Mouse (Mus musculus) heart, adult 2 months (tissue): Measurements from ENCODE around the gene Txlng. TPM values are rescaled to one million over a fixed set of nuclear protein-coding genes. Genes with fewer than 3 reads are reported as not detected.
"Not testable (repeated sequence)": the region's sequence is repeated elsewhere in the genome, so short reads cannot be mapped to it uniquely, and the experiment has no call there.

Source experiments
- DNase-seq, 2 experiments: peaks; one replicate each; pipeline ENCODE4 v3.0.0; 2021
- H3K27ac ChIP-seq: fragments of 200-600 bp; 2 replicates; pipeline ENCODE4 v1.8.1; 2022
- H3K27me3 ChIP-seq: fragments of 200-500 bp; 2 replicates; pipeline ENCODE4 v1.6.1; 2012; ENCODE audit warnings: mild to moderate bottlenecking, low read length, inconsistent platforms, mixed read lengths; ENCODE audit not compliant: control insufficient read depth, insufficient read depth
- H3K36me3 ChIP-seq: fragments of 200-500 bp; 2 replicates; pipeline ENCODE4 v1.6.1; 2012; ENCODE audit warnings: low read length, inconsistent platforms; ENCODE audit not compliant: control insufficient read depth, insufficient read depth
- H3K4me1 ChIP-seq: fragments of 200-500 bp; 2 replicates; pipeline ENCODE4 v1.6.1; 2011; ENCODE audit warnings: low read length; ENCODE audit not compliant: control insufficient read depth, insufficient read depth
- H3K4me3 ChIP-seq: fragments of 200-600 bp; 2 replicates; pipeline ENCODE4 v1.8.1; 2022
- H3K79me2 ChIP-seq: fragments of 200-500 bp; replicated peaks from 2 replicates; pipeline ENCODE4 v1.6.1; 2012; ENCODE audit warnings: mild to moderate bottlenecking, inconsistent platforms, low read length, moderate library complexity, mixed read lengths; ENCODE audit not compliant: control insufficient read depth, insufficient read depth
- H3K9ac ChIP-seq: fragments of 200-500 bp; 2 replicates; pipeline ENCODE4 v1.6.1; 2012; ENCODE audit warnings: low read depth, mild to moderate bottlenecking, control low read depth, inconsistent platforms, low read length, mixed read lengths
- CTCF ChIP-seq: fragments of 200-600 bp; IDR thresholded peaks from 2 replicates; pipeline ENCODE4 v1.8.1; 2022; ENCODE audit warnings: antibody characterized with exemption, mild to moderate bottlenecking, moderate library complexity
- EP300 ChIP-seq: fragments of 200-500 bp; IDR thresholded peaks from 2 replicates; pipeline ENCODE4 v1.6.1; 2011; ENCODE audit warnings: low read depth, low read length, control low read depth; ENCODE audit not compliant: insufficient read depth
- POLR2A ChIP-seq: fragments of 200-500 bp; IDR thresholded peaks from 2 replicates; pipeline ENCODE4 v1.6.1; 2011; ENCODE audit warnings: mild to moderate bottlenecking, low read depth, low read length, control low read depth; ENCODE audit not compliant: insufficient read depth
- WGBS: fragments of 180-500 bp; shearing (Covaris S2); methylation state at CpG from one replicate; pipeline ENCODE4 v1.1.7; 2018; 5-methylcytosine and 5-hydroxymethylcytosine counted together
- intact Hi-C: fragments of 180-260 bp; cut with DNase I; formaldehyde crosslinking; loops from one replicate; pipeline ENCODE4 v1.15.1; 2025
- polyA plus RNA-seq: library from polyadenylated mRNA; depleted of rRNA; stranded (reverse); fragments of >200 nt; gene quantifications from 2 replicates; pipeline ENCODE4 v1.2.3, GENCODE M21; 2012
- total RNA-seq, 2 experiments: library from RNA; stranded (reverse); gene quantifications; 2 replicates each; pipeline ENCODE4 v1.2.3; 2021

Gene Txlng
- total and polyA plus RNA-seq, 3 experiments = 2.8 to 8.1 (median 6.9) TPM

DNA sequence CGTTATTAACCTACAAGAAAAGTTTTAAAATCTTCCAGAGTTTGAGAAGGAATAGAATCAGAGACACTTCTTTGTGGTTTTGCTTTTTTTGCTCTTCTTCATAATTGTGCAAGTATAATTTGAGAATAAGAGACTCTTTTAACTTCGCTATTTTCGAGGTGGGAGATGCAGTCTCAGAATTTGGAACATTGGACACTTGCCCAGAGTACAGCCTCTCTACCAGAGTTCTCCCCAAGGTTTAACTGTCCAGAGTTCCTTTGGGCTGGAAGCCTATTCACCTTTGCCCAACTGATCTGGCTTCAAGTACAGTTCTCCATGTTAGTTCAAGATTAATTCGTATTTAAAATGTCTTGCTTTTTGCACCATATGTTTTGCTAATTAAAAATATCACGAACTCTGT, 487 bp upstream of the Txlng start:
- Histone ChIP-seq H3K36me3 (no peaks in the 10 kb centered on the region), H3K27ac (peak overlapping the region; percentile 48), H3K27me3 (no peaks in the 10 kb centered on the region), H3K9ac (no peak overlapping the region), H3K79me2 (no peaks in the 10 kb centered on the region), H3K4me3 (peak overlapping the region; percentile 41), H3K4me1 (no peaks in the 10 kb centered on the region)
- intact Hi-C loops = no loop called here
- no peak for DNase-seq
- no peak for TF ChIP-seq CTCF
- no peak for TF ChIP-seq POLR2A
- no peak for TF ChIP-seq EP300
- WGBS = 23% methylated on average over 5 of the region's 5 CpGs

DNA sequence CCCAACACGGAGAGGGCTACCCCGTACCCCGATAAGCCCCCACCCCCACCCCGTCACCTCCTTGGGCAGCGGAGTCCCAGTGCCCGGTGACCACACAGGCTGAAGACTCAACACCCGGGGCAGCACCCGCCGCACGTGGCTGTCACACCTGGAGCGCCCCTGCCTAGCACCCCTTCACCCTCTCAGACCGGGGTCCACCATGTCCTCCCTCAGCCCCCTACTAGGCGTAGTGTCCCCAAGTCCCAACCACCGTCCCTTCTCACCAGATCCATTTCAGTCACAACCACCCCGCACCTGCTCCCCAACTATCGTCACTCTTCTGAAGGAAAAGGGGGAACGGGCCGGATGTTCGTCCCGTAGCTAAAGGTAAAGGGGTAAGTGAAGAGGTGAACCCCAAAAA, 471 bp downstream of the Txlng start:
- H3K79me2 ChIP-seq = no peaks in the 10 kb centered on the region
- H3K4me1 ChIP-seq = no peaks in the 10 kb centered on the region
- peak overlapping the region; percentile 77 for H3K27ac ChIP-seq
- TF ChIP-seq EP300 (no peak), POLR2A (no peak), CTCF (no peak)
- intact Hi-C loops = no loop called here
- H3K4me3 ChIP-seq = peak overlapping the region; percentile 60
- 25% methylated on average over 20 of the region's 20 CpGs for WGBS
- H3K9ac ChIP-seq = peak overlapping the region; percentile 69
- H3K27me3 ChIP-seq = no peaks in the 10 kb centered on the region
- no peaks in the 10 kb centered on the region for H3K36me3 ChIP-seq
- DNase-seq = no peak

DNA sequence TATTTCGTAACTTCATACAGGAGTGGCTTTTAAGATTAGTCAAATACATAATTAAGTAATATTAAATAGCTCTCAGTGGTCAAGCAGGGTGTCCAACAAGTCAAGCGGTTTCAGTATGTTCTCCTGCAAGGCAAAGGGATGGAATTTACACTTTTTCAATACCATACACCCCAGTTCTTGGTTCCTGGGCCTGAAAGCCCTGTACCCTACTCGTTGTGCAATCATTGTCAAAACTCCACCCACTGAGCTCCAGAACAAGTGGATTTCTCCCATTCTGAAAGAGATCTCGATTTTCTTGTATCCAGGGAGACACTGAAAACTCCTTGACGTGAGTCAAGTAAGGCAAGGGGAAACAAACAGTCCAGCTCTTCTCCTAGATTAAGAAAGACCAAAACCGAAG, 1.2 kb downstream of the Txlng start:
- WGBS = 34% methylated on average over 6 of the region's 6 CpGs
- no peak overlapping the region for H3K27ac ChIP-seq
- H3K79me2 ChIP-seq = no peaks in the 10 kb centered on the region
- no peak overlapping the region; the same call in 1 of the 2 replicates for H3K9ac ChIP-seq
- intact Hi-C loops = no loop called here
- no peaks in the 10 kb centered on the region for H3K27me3 ChIP-seq
- TF ChIP-seq EP300 = no peak
- TF ChIP-seq POLR2A = no peak
- TF ChIP-seq CTCF = no peak
- peak in 1 of 2 experiments; percentile 2 for DNase-seq
- H3K4me3 ChIP-seq = peak overlapping the region; percentile 60; the same call in 1 of the 2 replicates
- no peaks in the 10 kb centered on the region for H3K4me1 ChIP-seq
- no peaks in the 10 kb centered on the region for H3K36me3 ChIP-seq

DNA sequence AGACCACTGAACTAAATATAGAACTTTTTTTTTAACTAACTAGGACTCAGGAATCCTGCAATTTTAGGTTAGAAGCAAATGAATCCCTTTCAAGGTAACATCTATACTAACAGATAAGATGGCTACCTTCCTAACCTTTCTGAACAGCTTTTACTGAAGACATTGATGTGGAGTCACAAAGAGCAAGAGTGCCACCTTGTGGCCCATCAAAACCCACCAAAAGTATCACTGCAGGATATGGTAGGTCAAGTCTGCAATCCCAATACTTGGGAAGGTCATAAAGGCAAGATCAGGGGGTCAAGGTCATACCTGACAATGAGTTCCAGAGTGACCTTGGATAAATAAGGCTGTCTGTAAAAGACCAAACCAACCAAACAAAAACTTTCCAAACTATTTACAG, 28.9 kb downstream of the Txlng start:
- H3K27me3 ChIP-seq = no peaks in the 10 kb centered on the region
- H3K4me1 ChIP-seq = no peaks in the 10 kb centered on the region
- intact Hi-C loops = loop anchor here (2.0 kb wide), 1 partner anchor 82 kb away; no protein-coding TSS in a partner anchor
- no peak for TF ChIP-seq EP300
- TF ChIP-seq POLR2A = no peak
- peak; percentile 74 for TF ChIP-seq CTCF
- H3K9ac ChIP-seq = no peak overlapping the region
- H3K36me3 ChIP-seq = no peaks in the 10 kb centered on the region
- H3K4me3 ChIP-seq = no peak overlapping the region
- no peaks in the 10 kb centered on the region for H3K79me2 ChIP-seq
- H3K27ac ChIP-seq = no peak overlapping the region
- DNase-seq = peak; percentile 19 to 43

DNA sequence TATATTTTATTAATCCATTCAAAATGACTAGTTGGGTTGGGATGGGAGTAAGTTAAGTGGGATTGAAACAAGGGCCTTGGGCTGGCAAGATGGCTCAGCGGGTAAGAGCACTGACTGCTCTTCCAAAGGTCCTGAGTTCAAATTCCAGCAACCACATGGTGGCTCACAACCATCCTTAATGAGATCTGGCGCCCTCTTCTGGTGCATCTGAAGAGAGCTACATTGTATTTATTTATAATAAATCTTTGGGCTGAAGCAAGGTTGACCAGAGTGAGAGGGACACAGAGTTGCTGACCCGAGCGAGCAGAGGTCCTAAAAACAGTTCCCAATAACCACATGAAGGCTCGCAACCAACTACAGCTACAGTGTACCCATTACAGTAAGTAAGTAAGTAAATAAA, 37.9 kb downstream of the Txlng start:
- H3K79me2 ChIP-seq, intact Hi-C loops, DNase-seq, H3K27ac ChIP-seq, H3K27me3 ChIP-seq, H3K4me3 ChIP-seq, H3K9ac ChIP-seq, H3K4me1 ChIP-seq, H3K36me3 ChIP-seq: not testable (repeated sequence)
- 80% methylated on average over 5 of the region's 5 CpGs for WGBS
- TF ChIP-seq CTCF = peak; percentile 57

DNA sequence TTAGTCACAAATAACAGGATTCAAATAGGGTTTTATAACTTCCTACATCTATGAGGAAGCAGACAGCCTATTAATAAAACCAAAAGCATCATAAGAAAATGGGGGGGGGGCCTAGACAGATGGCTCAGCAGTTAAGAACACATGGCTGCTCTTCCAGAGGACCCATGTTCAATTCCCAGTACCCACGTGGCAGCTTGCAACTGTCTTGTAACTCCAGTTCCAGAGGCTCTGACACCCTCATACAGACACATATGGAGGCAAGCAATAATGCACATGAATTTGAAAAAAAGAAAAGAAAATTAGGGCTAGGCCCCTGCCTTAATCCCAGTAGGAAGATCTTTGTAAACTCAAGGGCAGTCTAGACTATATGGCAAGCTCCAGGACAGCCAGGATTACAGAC, 40.9 kb downstream of the Txlng start:
- Histone ChIP-seq H3K4me3 (no peak overlapping the region), H3K79me2 (no peaks in the 10 kb centered on the region), H3K36me3 (no peaks in the 10 kb centered on the region), H3K27me3 (no peaks in the 10 kb centered on the region), H3K27ac (no peak overlapping the region), H3K4me1 (no peaks in the 10 kb centered on the region), H3K9ac (no peak overlapping the region)
- DNase-seq = no peak
- TF ChIP-seq EP300 = no peak
- no peak for TF ChIP-seq CTCF
- TF ChIP-seq POLR2A = no peak
- intact Hi-C loops = no loop called here
- 48% methylated on average over 1 of the region's 1 CpGs for WGBS

DNA sequence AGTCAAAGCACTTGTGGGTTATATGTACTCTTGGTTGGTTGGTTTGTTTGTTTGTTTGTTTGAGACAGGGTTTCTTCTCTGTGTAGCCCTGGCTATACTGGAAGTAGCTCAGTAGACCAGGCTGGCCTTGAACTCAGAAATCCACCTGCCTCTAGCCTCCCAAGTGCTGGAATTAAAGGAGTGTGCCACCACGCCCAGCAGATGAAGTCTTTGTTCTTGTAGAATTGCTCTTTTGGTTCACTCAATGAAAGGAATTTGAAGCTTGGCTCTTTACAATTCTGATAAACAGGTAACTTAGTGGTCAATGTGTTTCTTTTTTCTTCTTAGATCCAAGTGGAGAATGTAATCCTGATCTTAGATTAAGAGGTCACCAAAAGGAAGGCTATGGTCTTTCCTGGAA, 58.5 kb downstream of the Txlng start:
- Histone ChIP-seq H3K27ac (no peak overlapping the region), H3K9ac (no peak overlapping the region), H3K79me2 (no peaks in the 10 kb centered on the region), H3K27me3 (no peaks in the 10 kb centered on the region), H3K36me3 (peaks cover 8% of the 10 kb centered on the region), H3K4me1 (no peaks in the 10 kb centered on the region), H3K4me3 (no peak overlapping the region)
- TF ChIP-seq CTCF = no peak
- TF ChIP-seq POLR2A = no peak
- TF ChIP-seq EP300 = no peak
- intact Hi-C loops = no loop called here
- no peak for DNase-seq
- 81% methylated on average over 1 of the region's 1 CpGs for WGBS
